Mouse (Mus musculus) frontal cortex, adult 2 months (tissue): ENCODE data around the gene Coq10a. TPM values are rescaled to one million over a fixed set of nuclear protein-coding genes. Genes with fewer than 3 reads are reported as not detected.

Experiments used
- DNase-seq, 2 experiments: peaks; one replicate each; pipeline ENCODE4 v3.0.0; 2022; ENCODE audit warnings: low spot score in 1 of 2; ENCODE audit errors: extremely low spot score in 1 of 2
- polyA plus RNA-seq: library from polyadenylated mRNA; depleted of rRNA; stranded (reverse); fragments of >200 nt; gene quantifications from 2 replicates; pipeline ENCODE4 v1.2.3, GENCODE M21; 2012

Coq10a gene
- polyA plus RNA-seq, 1 experiment, result 94.8 TPM

GRCm38 (mm10) chr10:128388941-128389340, 20.1 kb upstream of the Coq10a start:
- no peak for DNase-seq

GRCm38 (mm10) chr10:128385902-128386301, 17.1 kb upstream of the Coq10a start:
- DNase-seq, result no peak

GRCm38 (mm10) chr10:128382482-128382881, 13.7 kb upstream of the Coq10a start:
- no peak for DNase-seq

- no peak for DNase-seq
Observed at GRCm38 (mm10) chr10:128380565-128380964, 11.8 kb upstream of the Coq10a start.

GRCm38 (mm10) chr10:128379260-128379659, 10.5 kb upstream of the Coq10a start:
- no peak for DNase-seq

- DNase-seq, result peak in 1 of 2 experiments; percentile 54
Observed at GRCm38 (mm10) chr10:128378462-128378861, 9.7 kb upstream of the Coq10a start.

- DNase-seq, result peak in 1 of 2 experiments; percentile 42
Observed at GRCm38 (mm10) chr10:128377940-128378448, 9.2 kb upstream of the Coq10a start.

GRCm38 (mm10) chr10:128377222-128377939, 8.6 kb upstream of the Coq10a start:
- peak in 1 of 2 experiments; percentile 45 for DNase-seq

- peak in 1 of 2 experiments; percentile 75 for DNase-seq
Observed at GRCm38 (mm10) chr10:128376455-128377211, 7.8 kb upstream of the Coq10a start, which contains the start of gene Ankrd52. TSS of gene Ankrd52 (plus strand) at chr10:128377115.

- DNase-seq, result no peak
Observed at GRCm38 (mm10) chr10:128376099-128376454, 7.3 kb upstream of the Coq10a start.

GRCm38 (mm10) chr10:128374393-128374792, 5.6 kb upstream of the Coq10a start:
- no peak for DNase-seq

- no peak for DNase-seq
Observed at GRCm38 (mm10) chr10:128372989-128373748, 4.4 kb upstream of the Coq10a start.

- DNase-seq, result no peak
Observed at GRCm38 (mm10) chr10:128372142-128372541, 3.3 kb upstream of the Coq10a start.

GRCm38 (mm10) chr10:128370601-128371000, 1.8 kb upstream of the Coq10a start:
- no peak for DNase-seq

- no peak for DNase-seq
Observed at GRCm38 (mm10) chr10:128370021-128370420, 1.2 kb upstream of the Coq10a start.

- no peak for DNase-seq
Observed at GRCm38 (mm10) chr10:128369599-128369998, 802 bp upstream of the Coq10a start.

- no peak for DNase-seq
Observed at GRCm38 (mm10) chr10:128369218-128369543, 384 bp upstream of the Coq10a start.

GRCm38 (mm10) chr10:128367899-128368401, 847 bp downstream of the Coq10a start:
- no peak for DNase-seq

GRCm38 (mm10) chr10:128362568-128362967, 6.2 kb downstream of the Coq10a start:
- peak in 1 of 2 experiments; percentile 71 for DNase-seq

GRCm38 (mm10) chr10:128361836-128362235, 7.0 kb downstream of the Coq10a start:
- DNase-seq, result no peak

- DNase-seq, result no peak
Observed at GRCm38 (mm10) chr10:128359226-128359625, 9.6 kb downstream of the Coq10a start.
